Mouse (Mus musculus) stomach, embryonic 14.5 days (tissue): ENCODE data around the gene Lcor. TPM values are rescaled to one million over a fixed set of nuclear protein-coding genes. Genes with fewer than 3 reads are reported as not detected.

ENCODE experiments used
- ATAC-seq: fragments of 200-750 bp; cut with Nextera tagmentation; 2 replicates; pipeline ENCODE4 v1.8.0; 2017; ENCODE audit warnings: low read depth, moderate TSS enrichment; ENCODE audit not compliant: insufficient number of reproducible peaks, insufficient read depth, low FRiP score
- H3K27ac ChIP-seq: fragments of 300-500 bp; sonication (generic); 2 replicates; pipeline ENCODE4 v1.5.1; 2014; ENCODE audit warnings: mild to moderate bottlenecking, low read length, moderate library complexity, mixed read lengths
- H3K27me3 ChIP-seq: fragments of 300-500 bp; sonication (generic); 2 replicates; pipeline ENCODE4 v1.6.1; 2014; ENCODE audit warnings: low read length, control low read depth, mixed read lengths; ENCODE audit not compliant: control insufficient read depth, insufficient read depth
- H3K36me3 ChIP-seq: fragments of 300-500 bp; sonication (generic); 2 replicates; pipeline ENCODE4 v1.6.1; 2014; ENCODE audit warnings: mild to moderate bottlenecking, control low read depth, low read length, moderate library complexity, mixed read lengths; ENCODE audit not compliant: control insufficient read depth, insufficient read depth
- H3K4me1 ChIP-seq: fragments of 300-500 bp; sonication (generic); 2 replicates; pipeline ENCODE4 v1.6.1; 2014; ENCODE audit warnings: low read length, control low read depth, mixed read lengths; ENCODE audit not compliant: control insufficient read depth, insufficient read depth
- H3K4me2 ChIP-seq: fragments of 300-500 bp; sonication (generic); replicated peaks from 2 replicates; pipeline ENCODE4 v1.6.1; 2014; ENCODE audit warnings: low read depth, low read length, control low read depth
- H3K4me3 ChIP-seq: fragments of 300-500 bp; sonication (generic); 2 replicates; pipeline ENCODE4 v1.5.1; 2014; ENCODE audit warnings: low read depth, low read length, control low read depth
- H3K9ac ChIP-seq: fragments of 300-500 bp; sonication (generic); replicated peaks from 2 replicates; pipeline ENCODE4 v1.6.1; 2014; ENCODE audit warnings: low read depth, mild to moderate bottlenecking, control low read depth, low read length, moderate library complexity, mixed read lengths
- H3K9me3 ChIP-seq: fragments of 300-500 bp; sonication (generic); 2 replicates; pipeline ENCODE4 v1.6.1; 2016; ENCODE audit warnings: low read depth, low read length, control low read depth; ENCODE audit not compliant: control insufficient read depth
- WGBS: fragments of 180-500 bp; shearing (Covaris S2); extraction: QIAGEN DNeasy Blood & Tissue Kit; methylation state at CpG from one replicate; pipeline ENCODE4 v1.1.7; 2014; 5-methylcytosine and 5-hydroxymethylcytosine counted together
- polyA plus RNA-seq: library from polyadenylated mRNA; unstranded; fragments of >200 nt; fragmentation: Nextera tagmentation; extraction: Ambion mirVana; gene quantifications from 2 replicates; pipeline ENCODE4 v1.2.1, GENCODE M21; 2014

The Lcor gene
- polyA plus RNA-seq, 1 experiment from 2014 or later, result 20.6 TPM

- Histone ChIP-seq H3K4me1 (0 out of 2 replicates have a peak, but pooled peaks cover 3% of the 10 kb centered on the region), H3K36me3 (peaks cover 6% of the 10 kb centered on the region; the same call in 1 of the 2 replicates), H3K27me3 (no peaks in the 10 kb centered on the region), H3K27ac (no peak overlapping the region), H3K9me3 (no peaks in the 10 kb centered on the region), H3K4me2 (no peak overlapping the region), H3K9ac (no peak overlapping the region), H3K4me3 (no peak overlapping the region)
- ATAC-seq, result no peak
- WGBS, result 89% methylated on average over 20 of the region's 20 CpGs
These were observed 105.2 kb downstream of the Lcor start for GRCm38 (mm10) chr19:41587431-41588222.

GRCm38 (mm10) chr19:41589026-41589425 is 106.6 kb downstream of the Lcor start:
- Histone ChIP-seq H3K27me3 (no peaks in the 10 kb centered on the region), H3K36me3 (no peaks in the 10 kb centered on the region; the same call in 1 of the 2 replicates), H3K9me3 (no peaks in the 10 kb centered on the region), H3K27ac (no peak overlapping the region), H3K4me2 (no peak overlapping the region), H3K4me1 (0 out of 2 replicates have a peak, but pooled peaks cover 3% of the 10 kb centered on the region), H3K4me3 (no peak overlapping the region), H3K9ac (no peak overlapping the region)
- no peak for ATAC-seq
- 84% methylated on average over 7 of the region's 7 CpGs for WGBS

GRCm38 (mm10) chr19:41589681-41590080 is 107.2 kb downstream of the Lcor start:
- Histone ChIP-seq H3K9me3 (no peaks in the 10 kb centered on the region), H3K27ac (no peak overlapping the region), H3K27me3 (no peaks in the 10 kb centered on the region), H3K4me3 (no peak overlapping the region), H3K4me2 (no peak overlapping the region), H3K9ac (no peak overlapping the region), H3K4me1 (0 out of 2 replicates have a peak, but pooled peaks cover 3% of the 10 kb centered on the region), H3K36me3 (no peaks in the 10 kb centered on the region; the same call in 1 of the 2 replicates)
- 82% methylated on average over 8 of the region's 8 CpGs for WGBS
- ATAC-seq, result no peak

- Histone ChIP-seq H3K36me3 (no peaks in the 10 kb centered on the region), H3K9me3 (no peaks in the 10 kb centered on the region), H3K4me3 (no peak overlapping the region), H3K27ac (no peak overlapping the region), H3K4me1 (0 out of 2 replicates have a peak, but pooled peaks cover 3% of the 10 kb centered on the region), H3K27me3 (no peaks in the 10 kb centered on the region), H3K4me2 (no peak overlapping the region), H3K9ac (no peak overlapping the region)
- 69% methylated on average over 12 of the region's 12 CpGs for WGBS
- no peak for ATAC-seq
These were observed 109.4 kb downstream of the Lcor start for GRCm38 (mm10) chr19:41591808-41592207.

- H3K9me3 ChIP-seq, result no peaks in the 10 kb centered on the region
- H3K27ac ChIP-seq, result no peak overlapping the region
- no peaks in the 10 kb centered on the region for H3K27me3 ChIP-seq
- H3K4me1 ChIP-seq, result no peaks in the 10 kb centered on the region
- no peak overlapping the region for H3K4me2 ChIP-seq
- no peak for ATAC-seq
- H3K4me3 ChIP-seq, result no peak overlapping the region
- no peak overlapping the region for H3K9ac ChIP-seq
- 75% methylated on average over 6 of the region's 6 CpGs for WGBS
- no peaks in the 10 kb centered on the region for H3K36me3 ChIP-seq
These were observed 114.9 kb downstream of the Lcor start for GRCm38 (mm10) chr19:41597170-41597894.

- H3K9ac ChIP-seq, result no peak overlapping the region
- ATAC-seq, result no peak
- no peaks in the 10 kb centered on the region for H3K4me1 ChIP-seq
These were observed 118.2 kb downstream of the Lcor start for GRCm38 (mm10) chr19:41600647-41601046.

GRCm38 (mm10) chr19:41606208-41606987 is 124.0 kb downstream of the Lcor start:
- H3K27ac ChIP-seq, result no peak overlapping the region
- H3K27me3 ChIP-seq, result no peaks in the 10 kb centered on the region
- no peak overlapping the region for H3K9ac ChIP-seq
- no peak overlapping the region for H3K4me3 ChIP-seq
- no peaks in the 10 kb centered on the region for H3K4me1 ChIP-seq
- H3K9me3 ChIP-seq, result no peaks in the 10 kb centered on the region; the same call in 1 of the 2 replicates
- no peak for ATAC-seq
- H3K36me3 ChIP-seq, result no peaks in the 10 kb centered on the region
- 82% methylated on average over 10 of the region's 10 CpGs for WGBS
- H3K4me2 ChIP-seq, result no peak overlapping the region

More at GRCm38 (mm10) chr19:41600647-41601046, 118.2 kb downstream of the Lcor start:
- no peak overlapping the region for H3K27ac ChIP-seq
- no peaks in the 10 kb centered on the region for H3K36me3 ChIP-seq
- no peak overlapping the region for H3K4me3 ChIP-seq
- WGBS, result 65% methylated on average over 11 of the region's 11 CpGs
- no peaks in the 10 kb centered on the region for H3K9me3 ChIP-seq
- H3K4me2 ChIP-seq, result no peak overlapping the region
- no peaks in the 10 kb centered on the region for H3K27me3 ChIP-seq

GRCm38 (mm10) chr19:41611683-41612082 is 129.2 kb downstream of the Lcor start:
- ATAC-seq, result no peak
- no peak overlapping the region for H3K9ac ChIP-seq
- no peaks in the 10 kb centered on the region for H3K36me3 ChIP-seq
- H3K27ac ChIP-seq, result no peak overlapping the region
- no peak overlapping the region for H3K4me3 ChIP-seq
- 77% methylated on average over 6 of the region's 6 CpGs for WGBS
- H3K27me3 ChIP-seq, result no peaks in the 10 kb centered on the region
- no peak overlapping the region for H3K4me2 ChIP-seq
- peaks cover 4% of the 10 kb centered on the region; the same call in 1 of the 2 replicates for H3K4me1 ChIP-seq
- no peaks in the 10 kb centered on the region; the same call in 1 of the 2 replicates for H3K9me3 ChIP-seq
